Mouse (Mus musculus): Measurements from ENCODE around the gene Wdr54.

Wdr54 gene

GRCm38 (mm10) chr6:83107566-83108400 is 48.4 kb downstream of the Wdr54 start:
- DNase-seq (ENCODE audit: low read depth, low spot score): peak; percentile 89

- no peak for DNase-seq (ENCODE audit: low read depth, low spot score)
Measured at GRCm38 (mm10) chr6:83104158-83104557, 52.0 kb downstream of the Wdr54 start.

- no peak for DNase-seq (ENCODE audit: low read depth, low spot score)
Measured at GRCm38 (mm10) chr6:83103130-83103650, 53.0 kb downstream of the Wdr54 start.

- peak; percentile 87 for DNase-seq (ENCODE audit: low read depth, low spot score)
Measured at GRCm38 (mm10) chr6:83101688-83102556, 54.3 kb downstream of the Wdr54 start.

- peak; percentile 93 for DNase-seq (ENCODE audit: low read depth, low spot score)
Measured at GRCm38 (mm10) chr6:83101316-83101687, 54.9 kb downstream of the Wdr54 start, which contains the start of the genes Ccdc142 and Gm42688. Gene Ccdc142, plus strand, starts transcription at chr6:83101601. Gene Gm42688, plus strand, starts transcription at chr6:83101617.

Measured in CD4-positive, CD25-positive, alpha-beta regulatory T cell, adult 2 months (primary cell).